Mouse (Mus musculus): Measurements from ENCODE around the gene Ddit4l.
"Not testable (repeated sequence)": the region's sequence is repeated elsewhere in the genome, so short reads cannot be mapped to it uniquely, and the experiment has no call there.

Ddit4l gene

DNA sequence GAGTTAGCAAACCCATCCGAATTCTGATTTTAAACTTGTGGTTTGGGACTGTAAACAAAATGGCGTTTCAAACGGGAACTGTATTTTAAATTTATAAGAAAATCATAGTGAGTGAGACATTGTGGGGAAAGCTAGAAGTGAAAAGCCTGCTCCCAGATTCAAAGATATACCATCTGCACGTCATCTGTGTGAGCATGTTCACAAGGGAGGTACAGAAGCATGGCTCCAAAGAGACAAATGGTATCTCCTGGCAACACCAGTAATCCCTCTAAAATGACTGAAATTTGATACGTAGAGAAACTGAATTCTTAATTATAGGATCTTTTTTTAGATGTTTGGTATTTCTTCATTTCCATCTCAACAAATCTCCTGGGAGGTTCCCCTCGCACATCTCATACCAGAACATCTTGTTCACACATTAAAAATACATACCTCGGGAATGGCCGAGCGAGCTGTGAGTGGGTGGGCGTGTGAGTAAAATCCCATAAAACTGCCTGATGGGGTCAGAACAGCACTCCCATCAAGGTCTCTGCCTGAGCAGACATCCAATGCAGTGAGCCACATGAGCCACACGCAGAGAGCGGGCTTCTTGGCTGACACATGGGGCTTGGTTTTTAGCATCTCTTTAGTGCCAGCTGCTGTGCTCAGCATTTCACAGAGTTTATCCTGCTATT lies 26.2 kb downstream of the Ddit4l start:
- DNase-seq (ENCODE audit: low spot score in 2 of 2) = peak; percentile 48 to 65

DNA sequence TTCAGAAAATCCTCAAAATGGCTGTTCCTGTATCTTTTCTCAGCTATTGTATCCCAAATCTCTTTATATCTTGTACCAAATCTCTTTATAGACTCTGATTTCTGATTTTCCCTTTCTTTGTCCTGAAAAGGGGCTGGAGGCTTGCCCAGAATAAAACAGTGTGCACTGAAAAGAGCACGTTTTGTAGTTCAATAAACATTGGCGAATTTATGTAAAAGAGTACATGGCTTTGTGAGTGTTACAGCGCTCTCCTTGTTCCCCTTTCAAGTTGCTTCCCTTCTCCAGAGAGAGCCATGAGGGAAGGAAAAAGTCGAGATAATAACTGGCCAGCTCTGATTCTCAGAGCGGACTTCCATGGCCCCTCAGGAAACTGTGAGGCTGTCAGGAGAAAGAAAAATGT lies 27.7 kb downstream of the Ddit4l start:
- DNase-seq (ENCODE audit: low spot score in 2 of 2) = peak; percentile 46 to 51

DNA sequence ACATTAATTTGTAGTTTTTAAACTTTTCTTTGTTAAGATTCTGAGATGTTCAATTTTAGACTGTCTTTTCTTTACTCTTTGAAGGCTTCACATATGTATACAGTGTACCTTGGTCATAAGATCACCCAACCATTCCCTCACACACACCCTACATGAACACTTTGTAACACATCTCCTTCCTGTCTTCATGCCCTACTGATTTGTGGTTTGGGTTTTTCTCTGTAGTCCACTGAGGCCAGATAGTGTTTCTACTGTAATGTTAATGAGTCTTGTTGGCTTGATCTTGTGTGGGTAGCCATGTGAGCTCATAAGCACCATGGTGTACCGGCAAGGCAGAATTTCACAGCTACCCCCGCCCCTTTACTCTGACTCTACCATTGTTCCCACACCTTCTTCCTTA lies 31.4 kb downstream of the Ddit4l start:
- no peak for DNase-seq (ENCODE audit: low spot score in 2 of 2)

DNA sequence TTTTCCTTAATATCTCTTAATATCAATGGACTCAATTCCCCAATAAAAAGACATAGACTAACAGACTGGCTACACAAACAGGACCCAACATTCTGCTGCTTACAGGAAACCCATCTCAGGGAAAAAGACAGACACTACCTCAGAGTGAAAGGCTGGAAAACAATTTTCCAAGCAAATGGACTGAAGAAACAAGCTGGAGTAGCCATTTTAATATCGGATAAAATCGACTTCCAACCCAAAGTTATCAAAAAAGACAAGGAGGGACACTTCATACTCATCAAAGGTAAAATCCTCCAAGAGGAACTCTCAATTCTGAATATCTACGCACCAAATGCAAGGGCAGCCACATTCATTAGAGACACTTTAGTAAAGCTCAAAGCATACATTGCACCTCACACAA lies 49.8 kb downstream of the Ddit4l start, which contains the start of gene Gm21962:
Gene Gm21962 (plus strand): TSS at position 301 of the 400 bp plus-strand sequence.
- not testable (repeated sequence) for DNase-seq (ENCODE audit: low spot score in 2 of 2)
